Mouse (Mus musculus) c-Kit-positive CD71-positive TER-119-negative erythroid progenitor cells, embryonic 14.5 days (primary cell): Measurements from ENCODE around the gene Cnot8.
A peak's percentile ranks its signal among the peaks of the same experiment; 100 is the strongest.

ENCODE experiments used
- DNase-seq: peaks from one replicate; pipeline ENCODE4 v3.0.0-alpha.2; 2013; ENCODE audit warnings: low read depth

The Cnot8 gene

GRCm38 (mm10) chr11:58165072-58165471, 61.1 kb downstream of the Cnot8 start:
- DNase-seq, result peak; percentile 38

GRCm38 (mm10) chr11:58167822-58168166, 63.8 kb downstream of the Cnot8 start:
- DNase-seq, result no peak
